Mouse (Mus musculus) MEL (cell line): ENCODE results near the gene Fbl. TPM values are rescaled to one million over a fixed set of nuclear protein-coding genes. Genes with fewer than 3 reads are reported as not detected.
"Not testable (repeated sequence)": the region's sequence is repeated elsewhere in the genome, so short reads cannot be mapped to it uniquely, and the experiment has no call there.

ENCODE experiments used
- DNase-seq: peaks from one replicate; pipeline ENCODE4 v3.0.0; 2011; ENCODE audit warnings: low read depth, low spot score
- H3K27ac ChIP-seq: 2 replicates; pipeline ENCODE4 v1.5.1; 2012; ENCODE audit warnings: low read depth, mild to moderate bottlenecking, control low read depth, low read length, moderate library complexity; ENCODE audit not compliant: control insufficient read depth
- H3K27me3 ChIP-seq, 2 experiments: fragments of 150-350 bp in 1 of 2; sonication (generic) in 1 of 2; 2 replicates each; pipeline ENCODE4 v1.6.1; 2012; ENCODE audit warnings: low read length in 2 of 2, mild to moderate bottlenecking in 2 of 2, improper control_type of control experiment in 1 of 2, moderate library complexity in 1 of 2; ENCODE audit not compliant: insufficient read depth in 2 of 2, control insufficient read depth in 1 of 2
- H3K36me3 ChIP-seq, 2 experiments: 2 replicates each; pipeline ENCODE4 v1.6.1; 2012 to 2014; ENCODE audit warnings: low read length in 2 of 2, improper control_type of control experiment in 1 of 2, inconsistent platforms in 1 of 2, mild to moderate bottlenecking in 1 of 2; ENCODE audit not compliant: insufficient read depth in 2 of 2, control insufficient read depth in 1 of 2
- H3K4me1 ChIP-seq, 2 experiments: fragments of 150-350 bp in 1 of 2; sonication (generic) in 1 of 2; 2 replicates each; pipeline ENCODE4 v1.6.1; 2012; ENCODE audit warnings: low read length in 2 of 2, improper control_type of control experiment in 1 of 2, mild to moderate bottlenecking in 1 of 2; ENCODE audit not compliant: insufficient read depth in 2 of 2, control insufficient read depth in 1 of 2
- H3K4me3 ChIP-seq, 2 experiments: fragments of 150-350 bp in 1 of 2; sonication (generic) in 1 of 2; 2 replicates each; pipeline ENCODE4 v1.5.1; 2012; ENCODE audit warnings: low read depth in 2 of 2, low read length in 2 of 2, mild to moderate bottlenecking in 2 of 2, moderate library complexity in 2 of 2, control low read depth in 1 of 2, improper control_type of control experiment in 1 of 2; ENCODE audit not compliant: control insufficient read depth in 1 of 2, insufficient read depth in 1 of 2
- H3K79me2 ChIP-seq: 2 replicates; pipeline ENCODE4 v1.6.1; 2012; ENCODE audit warnings: mild to moderate bottlenecking, low read length, moderate library complexity; ENCODE audit not compliant: control insufficient read depth, poor library complexity, insufficient read depth
- H3K9ac ChIP-seq: 2 replicates; pipeline ENCODE4 v1.6.1; 2012; ENCODE audit warnings: low read depth, mild to moderate bottlenecking, control low read depth, low read length, moderate library complexity; ENCODE audit not compliant: control insufficient read depth, poor library complexity, severe bottlenecking
- H3K9me3 ChIP-seq: fragments of 150-350 bp; sonication (generic); replicated peaks from 2 replicates; pipeline ENCODE4 v1.6.1; 2012; ENCODE audit warnings: mild to moderate bottlenecking, low read length, improper control_type of control experiment, moderate library complexity; ENCODE audit not compliant: insufficient read depth
- CTCF ChIP-seq, 3 experiments: IDR thresholded peaks in 2 of 3; conservative IDR thresholded peaks in 1 of 3; 2 replicates each; pipeline ENCODE4 v1.5.1; 2011 to 2012; ENCODE audit warnings: low read length in 3 of 3, low read depth in 2 of 3, mild to moderate bottlenecking in 2 of 3, improper control_type of control experiment in 1 of 3, inconsistent platforms in 1 of 3, mixed read lengths in 1 of 3, moderate library complexity in 1 of 3; ENCODE audit not compliant: control insufficient read depth in 1 of 3, insufficient read depth in 1 of 3, poor library complexity in 1 of 3, severe bottlenecking in 1 of 3
- MAFK ChIP-seq: IDR thresholded peaks from 2 replicates; pipeline ENCODE4 v1.6.1; 2011; ENCODE audit warnings: low read depth, mild to moderate bottlenecking, low read length, improper control_type of control experiment, borderline replicate concordance
- RAD21 ChIP-seq: IDR thresholded peaks from 2 replicates; pipeline ENCODE4 v1.6.1; 2011; ENCODE audit warnings: mild to moderate bottlenecking, low read depth, low read length, improper control_type of control experiment
- SMC3 ChIP-seq: IDR thresholded peaks from 2 replicates; pipeline ENCODE4 v1.6.1; 2011; ENCODE audit warnings: low read depth, low read length, improper control_type of control experiment
- TBP ChIP-seq: IDR thresholded peaks from 2 replicates; pipeline ENCODE4 v1.8.0; 2011; ENCODE audit warnings: low read depth, low read length, improper control_type of control experiment
- ZC3H11A ChIP-seq: IDR thresholded peaks from 2 replicates; pipeline ENCODE4 v1.6.1; 2012; ENCODE audit warnings: low read depth, mild to moderate bottlenecking, inconsistent platforms, low read length, improper control_type of control experiment
- polyA plus RNA-seq, 2 experiments: library from polyadenylated mRNA; stranded (reverse) in 1 of 2; unstranded in 1 of 2; fragments of >175 nt in 1 of 2; fragments of >200 nt in 1 of 2; gene quantifications; 2 replicates each; pipeline versions ENCODE4 v1.2.1 to v1.2.4; 2012; ENCODE audit warnings: low replicate concordance in 2 of 2, low read depth in 1 of 2; ENCODE audit not compliant: insufficient read length in 2 of 2, insufficient read depth in 1 of 2, missing spikeins in 1 of 2
- total RNA-seq: library from RNA; depleted of rRNA; stranded (reverse); fragments of 300-350 nt; gene quantifications from 2 replicates; pipeline ENCODE4 v1.2.3, GENCODE M21; 2012

Gene Fbl
- total and polyA plus RNA-seq, 3 experiments = 262 to 819 TPM; not detected in 1

DNA sequence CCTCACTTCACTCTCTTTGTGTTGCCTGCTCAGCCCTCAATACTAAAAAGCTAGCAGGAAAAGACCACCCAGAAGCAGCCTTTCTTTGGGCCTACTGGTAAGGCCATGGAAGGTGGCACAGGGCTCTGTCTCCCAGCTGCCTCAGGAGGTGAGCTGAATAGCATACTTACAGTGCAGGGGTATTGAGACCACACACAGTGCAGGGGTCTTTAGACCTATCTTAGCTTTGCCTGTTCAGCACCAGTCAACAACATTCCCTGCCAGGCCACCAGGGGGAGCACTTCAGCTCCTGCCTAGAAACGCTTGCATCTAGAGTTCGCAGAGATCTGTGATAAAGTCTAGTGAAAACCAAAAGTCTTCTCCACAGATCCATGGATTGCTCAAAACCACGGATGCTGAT lies 21.2 kb upstream of the Fbl start:
- Histone ChIP-seq H3K4me1 (peaks cover 0 to 10% of the 10 kb centered on the region in 2 experiments; a peak in 2 of 4 replicates), H3K79me2 (no peaks in the 10 kb centered on the region), H3K27ac (no peak overlapping the region), H3K4me3 (no peak overlapping the region), H3K36me3 (no peaks in the 10 kb centered on the region), H3K9me3 (no peaks in the 10 kb centered on the region), H3K27me3 (no peaks in the 10 kb centered on the region; a peak in 1 of 4 replicates), H3K9ac (no peak overlapping the region)
- DNase-seq = peak; percentile 76
- TF ChIP-seq MAFK (no peak), CTCF (IDR thresholded peaks at IDR 0.05 in 2 of 3, conservative IDR thresholded peaks at IDR 0.05 in 1 of 3; ENCODE audit: control insufficient read depth in 1 of 3, insufficient read depth in 1 of 3, low read depth in 2 of 3, low read length in 3 of 3, poor library complexity in 1 of 3, severe bottlenecking in 1 of 3) (peak; percentile 91 to 95 (median 95)), RAD21 (peak; percentile 63), SMC3 (peak; percentile 96), ZC3H11A (peak; percentile 56)

DNA sequence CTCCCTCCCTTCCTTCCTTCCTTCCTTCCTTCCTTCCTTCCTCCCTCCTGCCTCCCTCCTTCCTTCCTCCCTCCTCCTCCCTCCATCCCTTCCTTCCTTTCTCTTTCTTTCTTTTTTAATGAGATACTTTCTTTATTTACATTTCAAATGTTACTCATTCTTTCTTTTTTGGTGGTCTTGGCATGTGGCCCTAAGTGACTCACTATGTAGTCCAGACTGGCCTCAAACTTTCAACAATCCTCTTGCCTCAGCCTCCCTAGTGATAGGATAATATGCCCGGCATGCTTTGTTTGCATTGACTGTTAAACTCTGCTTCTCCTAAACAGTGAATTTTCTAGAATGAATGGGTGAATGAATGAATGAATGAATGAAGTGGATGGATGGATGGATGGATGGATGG lies 19.7 kb upstream of the Fbl start:
- TF ChIP-seq ZC3H11A (no peak), TBP (no peak)
- Histone ChIP-seq H3K9me3 (no peaks in the 10 kb centered on the region), H3K79me2 (no peaks in the 10 kb centered on the region), H3K9ac (no peak overlapping the region), H3K36me3 (no peaks in the 10 kb centered on the region), H3K27ac (no peak overlapping the region), H3K27me3 (no peaks in the 10 kb centered on the region; a peak in 1 of 4 replicates), H3K4me1 (peaks cover 0 to 10% of the 10 kb centered on the region in 2 experiments; a peak in 2 of 4 replicates), H3K4me3 (no peak overlapping the region)
- no peak for DNase-seq

DNA sequence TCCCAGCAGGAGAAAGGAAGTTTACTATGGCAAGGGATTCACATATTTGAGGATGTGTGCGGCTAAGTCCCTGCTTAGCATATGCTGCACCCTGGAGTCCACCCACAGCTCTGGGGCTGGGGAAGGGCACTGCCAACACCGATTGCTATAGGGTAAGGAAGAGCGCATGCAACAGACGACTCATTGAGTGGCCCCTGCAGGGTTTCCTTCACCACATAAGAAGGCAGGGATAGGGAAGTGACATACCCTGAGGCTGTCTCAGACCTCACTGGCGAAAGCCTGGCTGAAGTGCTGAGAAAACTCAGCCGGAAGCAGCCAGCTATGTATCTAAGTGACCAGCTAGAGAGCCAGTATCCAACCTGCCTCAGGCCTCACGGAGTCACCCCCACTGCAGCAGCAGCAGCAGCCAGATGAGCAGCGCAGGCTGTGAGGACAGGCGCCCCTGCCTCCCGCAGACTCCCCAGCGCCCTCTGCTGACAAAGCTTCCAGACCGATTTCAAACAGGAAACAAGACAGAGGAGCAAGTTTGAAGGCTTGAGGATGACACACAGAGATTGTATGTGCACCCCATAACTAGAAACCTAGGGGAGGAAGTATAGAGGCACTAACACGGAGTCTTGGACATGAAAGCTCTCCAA lies 17.8 kb upstream of the Fbl start:
- no peaks in the 10 kb centered on the region for H3K36me3 ChIP-seq
- TF ChIP-seq SMC3 (peak; percentile 68), TBP (no peak), CTCF (IDR thresholded peaks at IDR 0.05 in 2 of 3, conservative IDR thresholded peaks at IDR 0.05 in 1 of 3; ENCODE audit: control insufficient read depth in 1 of 3, insufficient read depth in 1 of 3, low read depth in 2 of 3, low read length in 3 of 3, poor library complexity in 1 of 3, severe bottlenecking in 1 of 3) (peak; percentile 64 to 76 (median 70)), RAD21 (peak; percentile 30)
- TF ChIP-seq, all 39 proteins: peak for 3
- no peaks in the 10 kb centered on the region for H3K79me2 ChIP-seq
- no peak overlapping the region for H3K4me3 ChIP-seq
- no peaks in the 10 kb centered on the region for H3K9me3 ChIP-seq
- H3K4me1 ChIP-seq = peaks cover 0 to 10% of the 10 kb centered on the region in 2 experiments; a peak in 2 of 4 replicates
- DNase-seq = peak; percentile 49
- H3K27me3 ChIP-seq = no peaks in the 10 kb centered on the region
- no peak overlapping the region for H3K9ac ChIP-seq
- H3K27ac ChIP-seq = no peak overlapping the region

DNA sequence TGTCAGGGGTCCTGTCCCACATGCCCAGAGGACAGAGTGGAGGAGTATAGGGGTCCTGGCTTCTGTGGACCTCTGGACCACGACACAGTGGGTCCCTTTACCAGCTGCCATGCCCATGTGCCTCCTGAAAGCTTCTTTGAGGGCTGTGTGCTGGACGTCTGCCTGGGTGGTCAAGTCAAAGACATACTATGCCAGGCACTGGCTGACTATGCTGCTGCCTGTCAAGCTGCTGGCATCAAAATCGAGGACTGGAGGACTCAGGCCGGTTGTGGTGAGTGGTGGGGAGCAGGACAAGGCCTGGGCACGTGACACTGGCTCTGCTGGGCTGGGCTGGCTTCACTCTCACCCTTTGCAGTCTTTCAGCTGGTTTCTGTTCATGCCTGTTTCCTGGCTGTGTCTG lies 15.9 kb upstream of the Fbl start:
- H3K4me3 ChIP-seq, H3K4me1 ChIP-seq, H3K9me3 ChIP-seq, DNase-seq, H3K36me3 ChIP-seq, H3K27ac ChIP-seq, H3K27me3 ChIP-seq, H3K9ac ChIP-seq, H3K79me2 ChIP-seq: not testable (repeated sequence)
